Mouse (Mus musculus) megakaryocyte, embryonic 14.5 days (primary cell): ENCODE measurements around the gene Lgi4. TPM values are rescaled to one million over a fixed set of nuclear protein-coding genes. Genes with fewer than 3 reads are reported as not detected.
A peak's percentile ranks its signal among the peaks of the same experiment; 100 is the strongest.

Source experiments
- H3K27me3 ChIP-seq: replicated peaks from 2 replicates; pipeline ENCODE3; 2012; ENCODE audit warnings: inconsistent platforms
- H3K36me3 ChIP-seq: replicated peaks from 2 replicates; pipeline ENCODE3; 2012; ENCODE audit warnings: low read length, inconsistent platforms, mixed read lengths
- H3K4me1 ChIP-seq: 2 replicates; pipeline ENCODE4 v1.6.1; 2012; ENCODE audit warnings: inconsistent platforms
- H3K4me3 ChIP-seq: replicated peaks from 2 replicates; pipeline ENCODE3; 2012; ENCODE audit warnings: moderate library complexity, mild to moderate bottlenecking, inconsistent platforms
- H3K9me3 ChIP-seq: 2 replicates; pipeline ENCODE4 v1.6.1; 2012; ENCODE audit warnings: inconsistent platforms
- FLI1 ChIP-seq: IDR thresholded peaks from 2 replicates; pipeline ENCODE4 v1.6.1; 2012; ENCODE audit warnings: low read length, inconsistent platforms, mixed read lengths
- GATA1 ChIP-seq: IDR thresholded peaks from 3 replicates; pipeline ENCODE4 v1.6.1; 2012; ENCODE audit warnings: mixed read lengths, low read length, inconsistent platforms, borderline replicate concordance
- polyA plus RNA-seq: library from polyadenylated mRNA; stranded (reverse); fragments of >175 nt; gene quantifications from 2 replicates; pipeline ENCODE4 v1.2.3, GENCODE M21; 2012; ENCODE audit warnings: low replicate concordance; ENCODE audit not compliant: insufficient read depth

The Lgi4 gene
- polyA plus RNA-seq, 1 experiment: 0.23 TPM

DNA sequence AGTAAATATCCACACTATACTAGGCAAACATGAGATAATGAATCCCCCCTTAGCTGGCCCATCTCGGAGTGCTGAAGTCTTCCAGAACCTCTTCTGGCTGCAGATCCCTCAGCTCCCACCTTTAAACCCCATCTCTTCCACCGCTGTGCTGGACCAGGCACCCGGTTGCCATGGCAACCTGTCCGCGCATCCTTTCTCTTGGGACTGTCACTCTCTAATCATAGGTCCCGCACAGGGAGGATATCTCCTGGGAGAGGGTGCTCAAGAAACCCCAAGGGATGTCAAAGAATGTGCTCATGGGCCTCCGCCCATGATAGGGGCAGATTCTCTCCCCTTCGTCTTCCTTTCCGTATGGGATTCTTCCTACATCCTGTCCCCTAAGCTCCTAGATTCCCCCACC is 8.2 kb upstream of the Lgi4 start:
- no peaks in the 10 kb centered on the region; the same call in 1 of the 2 replicates for H3K9me3 ChIP-seq
- H3K36me3 ChIP-seq: no peaks in the 10 kb centered on the region
- peaks cover 59% of the 10 kb centered on the region for H3K4me1 ChIP-seq
- no peak for TF ChIP-seq GATA1
- TF ChIP-seq FLI1: no peak
- peak overlapping the region; percentile 59 for H3K4me3 ChIP-seq
- H3K27me3 ChIP-seq: peaks cover 94% of the 10 kb centered on the region

DNA sequence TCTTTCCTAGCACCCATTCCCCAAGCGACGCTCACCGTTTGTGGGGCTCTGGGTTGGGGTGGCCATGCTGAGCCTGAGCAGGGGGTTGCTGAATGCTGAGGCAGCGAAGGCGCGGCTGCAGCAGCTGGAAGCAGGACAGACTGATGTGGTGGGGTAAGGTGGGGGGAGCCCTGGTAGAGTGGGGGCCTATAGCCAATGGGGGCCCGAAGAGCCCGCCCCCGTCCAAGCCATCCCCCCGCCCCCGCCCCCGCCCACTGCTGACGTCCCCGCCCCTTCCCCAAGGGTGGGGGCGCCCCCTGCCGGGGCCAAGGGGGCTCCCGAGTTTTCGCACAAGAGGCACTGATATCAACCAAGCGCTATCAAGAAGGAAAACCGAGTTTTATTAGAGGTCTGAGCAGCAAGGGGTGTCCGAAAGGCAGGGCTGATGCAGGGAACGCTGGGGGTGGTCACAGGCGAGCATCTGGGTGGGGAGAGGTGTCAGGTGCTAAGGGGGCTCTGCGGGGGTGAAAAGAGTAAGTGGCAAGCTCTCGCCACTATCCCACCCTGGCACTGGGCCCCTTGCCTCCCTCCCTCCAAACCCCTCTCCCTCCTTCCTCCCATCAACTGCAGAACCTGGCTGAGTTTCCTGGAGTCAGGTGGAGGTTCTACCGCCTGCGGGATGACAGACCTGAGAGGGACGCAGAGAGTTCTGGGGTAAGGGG is 7.7 kb upstream of the Lgi4 start, which contains the start of gene Fxyd7:
TSS of gene Fxyd7 (minus strand) at position 147 of the 701 bp plus-strand sequence.
- Histone ChIP-seq H3K36me3 (no peaks in the 10 kb centered on the region), H3K4me1 (peaks cover 54% of the 10 kb centered on the region), H3K4me3 (peak within 1 kb of the TSS; percentile 82), H3K9me3 (no peaks in the 10 kb centered on the region; the same call in 1 of the 2 replicates), H3K27me3 (peaks cover 91% of the 10 kb centered on the region)
- TF ChIP-seq FLI1: no peak
- TF ChIP-seq GATA1: no peak

- H3K4me3 ChIP-seq: peak overlapping the region; percentile 82
- H3K9me3 ChIP-seq: no peaks in the 10 kb centered on the region
- TF ChIP-seq FLI1: no peak
- TF ChIP-seq GATA1: no peak
- H3K4me1 ChIP-seq: peaks cover 53% of the 10 kb centered on the region
- H3K36me3 ChIP-seq: no peaks in the 10 kb centered on the region
- H3K27me3 ChIP-seq: peaks cover 92% of the 10 kb centered on the region
Observed at GRCm38 (mm10) chr7:31052251-31052635, 6.9 kb upstream of the Lgi4 start.

DNA sequence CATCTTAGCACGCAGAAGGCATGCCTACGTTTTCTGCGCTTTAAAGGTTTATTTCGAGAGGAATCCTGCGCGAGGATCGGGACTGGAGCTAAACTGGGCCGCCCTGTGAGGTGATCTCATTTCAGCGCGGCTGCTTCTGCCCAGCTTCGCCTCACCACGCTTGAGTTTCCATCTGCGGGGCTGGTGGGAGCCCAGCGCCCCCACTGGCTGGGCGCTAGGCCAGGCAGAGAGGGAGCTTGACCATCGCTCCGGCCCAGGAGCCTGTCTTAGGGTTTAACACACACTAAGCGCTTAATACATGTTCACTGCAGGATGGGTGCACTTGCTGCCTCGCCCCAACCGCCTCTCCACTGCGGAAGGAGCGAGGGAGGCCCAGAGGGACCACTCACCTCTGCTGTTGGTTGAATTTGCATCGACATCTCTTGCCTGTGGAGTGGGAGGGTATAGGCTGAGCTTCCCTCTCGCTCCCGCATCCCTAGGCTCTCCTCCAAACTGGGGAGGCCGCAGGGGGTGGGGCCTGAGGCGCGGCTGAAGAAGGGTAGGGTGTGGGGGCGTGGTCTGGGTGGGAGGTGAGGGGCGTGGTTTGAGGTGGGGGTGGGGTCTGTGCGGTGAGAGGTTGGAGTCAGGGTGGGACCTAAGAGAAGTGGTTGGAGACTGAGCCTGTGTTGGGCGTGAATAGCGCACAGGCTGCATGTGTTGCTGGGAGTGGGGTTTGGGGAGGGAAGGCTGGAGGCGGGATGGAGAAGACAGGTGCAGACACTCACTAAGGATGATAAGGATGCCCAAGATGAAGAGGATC is 6.3 kb upstream of the Lgi4 start:
- peaks cover 53% of the 10 kb centered on the region for H3K4me1 ChIP-seq
- no peaks in the 10 kb centered on the region for H3K9me3 ChIP-seq
- H3K36me3 ChIP-seq: no peaks in the 10 kb centered on the region
- peak overlapping the region; percentile 82 for H3K4me3 ChIP-seq
- TF ChIP-seq FLI1: no peak
- no peak for TF ChIP-seq GATA1
- H3K27me3 ChIP-seq: peaks cover 92% of the 10 kb centered on the region

- Histone ChIP-seq H3K9me3 (no peaks in the 10 kb centered on the region), H3K4me1 (peaks cover 54% of the 10 kb centered on the region), H3K27me3 (peaks cover 86% of the 10 kb centered on the region), H3K4me3 (no peak overlapping the region), H3K36me3 (no peaks in the 10 kb centered on the region)
- TF ChIP-seq GATA1 (no peak), FLI1 (no peak)
Observed at GRCm38 (mm10) chr7:31053882-31054447, 5.2 kb upstream of the Lgi4 start.

DNA sequence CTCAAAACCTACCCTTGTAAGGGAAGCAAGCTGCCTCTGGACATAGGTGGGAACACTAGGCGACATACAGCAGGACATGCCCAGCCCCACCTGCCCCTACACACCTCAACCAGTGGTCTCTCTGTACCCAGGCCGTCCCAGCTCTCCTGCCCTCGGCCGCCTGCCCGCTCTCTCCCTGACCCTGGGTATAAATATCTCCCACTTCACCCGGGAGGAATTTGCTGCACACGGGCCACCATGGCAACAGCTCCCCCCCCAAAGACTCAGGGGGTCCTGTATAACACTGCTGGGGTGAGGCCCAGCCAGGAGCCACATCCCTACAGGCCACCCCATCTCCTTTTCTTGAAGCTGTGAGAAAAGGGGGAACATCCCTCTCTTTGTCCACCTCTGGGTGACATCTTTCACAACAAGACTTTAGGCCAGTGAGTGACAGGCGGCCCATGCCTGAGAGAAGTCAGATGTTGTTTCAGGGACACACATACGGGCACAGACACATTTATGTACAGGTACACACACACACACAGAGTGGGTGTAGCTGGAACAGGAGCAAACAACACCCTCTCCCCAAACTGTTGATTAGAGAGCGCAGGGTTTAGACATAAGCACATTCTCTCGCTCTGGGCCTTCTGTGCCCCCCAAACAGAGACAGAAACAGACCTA is 4.4 kb upstream of the Lgi4 start:
- Histone ChIP-seq H3K27me3 (peaks cover 79% of the 10 kb centered on the region), H3K36me3 (no peaks in the 10 kb centered on the region), H3K9me3 (no peaks in the 10 kb centered on the region), H3K4me3 (no peak overlapping the region), H3K4me1 (peaks cover 55% of the 10 kb centered on the region)
- no peak for TF ChIP-seq GATA1
- no peak for TF ChIP-seq FLI1

DNA sequence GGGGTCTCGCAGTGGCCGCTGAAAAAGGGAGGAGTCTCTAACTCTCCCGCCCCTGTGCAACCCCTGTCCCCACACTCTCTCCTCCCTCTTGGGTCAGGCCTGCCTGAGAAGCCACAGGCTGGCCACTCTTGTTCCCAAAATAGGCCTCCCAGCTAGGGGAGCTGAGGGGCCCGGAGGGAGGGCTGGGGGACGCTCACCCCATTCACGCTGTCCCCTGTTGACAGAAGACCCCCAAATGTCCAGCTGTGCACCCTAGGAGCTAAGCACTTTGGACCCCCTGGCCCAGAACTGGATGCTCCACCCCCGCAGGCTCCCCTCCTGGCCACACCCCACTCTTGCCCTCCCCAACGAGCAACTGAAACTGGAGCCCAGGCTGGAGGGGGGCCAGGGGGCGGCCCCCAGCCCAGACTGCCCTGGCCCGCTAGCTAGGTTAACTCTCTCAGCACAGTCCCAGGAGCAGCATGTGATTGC is 3.8 kb upstream of the Lgi4 start:
- Histone ChIP-seq H3K9me3 (no peaks in the 10 kb centered on the region), H3K27me3 (peaks cover 77% of the 10 kb centered on the region), H3K4me1 (peaks cover 49% of the 10 kb centered on the region), H3K4me3 (no peak overlapping the region), H3K36me3 (no peaks in the 10 kb centered on the region)
- TF ChIP-seq FLI1 (no peak), GATA1 (no peak)

DNA sequence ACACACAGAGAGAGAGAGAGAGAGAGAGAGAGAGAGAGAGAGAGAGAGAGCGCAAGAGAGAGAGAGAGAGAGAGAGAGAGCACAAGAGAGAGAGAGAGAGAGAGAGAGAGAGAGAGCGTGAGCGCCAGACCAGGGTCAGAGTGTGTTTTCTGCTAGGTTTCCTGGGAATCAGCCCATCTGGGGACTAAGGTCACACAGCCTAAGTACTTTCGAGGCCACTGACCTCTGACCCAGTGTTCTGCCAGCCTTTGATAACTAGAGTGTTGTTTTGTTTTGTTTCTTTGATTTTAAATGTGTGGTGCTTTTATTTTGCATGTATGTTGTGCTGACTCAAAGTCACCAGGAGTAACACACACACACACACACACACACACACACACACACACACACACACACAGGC is 3.3 kb upstream of the Lgi4 start:
- TF ChIP-seq GATA1 (no peak), FLI1 (no peak)
- Histone ChIP-seq H3K9me3 (no peaks in the 10 kb centered on the region), H3K4me1 (peaks cover 44% of the 10 kb centered on the region), H3K36me3 (no peaks in the 10 kb centered on the region), H3K27me3 (peaks cover 77% of the 10 kb centered on the region), H3K4me3 (no peak overlapping the region)

- TF ChIP-seq FLI1: no peak
- TF ChIP-seq GATA1: no peak
- peaks cover 38% of the 10 kb centered on the region for H3K4me1 ChIP-seq
- no peaks in the 10 kb centered on the region for H3K36me3 ChIP-seq
- no peaks in the 10 kb centered on the region for H3K9me3 ChIP-seq
- no peak overlapping the region for H3K4me3 ChIP-seq
- H3K27me3 ChIP-seq: peaks cover 74% of the 10 kb centered on the region
Observed at GRCm38 (mm10) chr7:31056448-31056847, 2.7 kb upstream of the Lgi4 start.
